Mouse (Mus musculus) cerebellum, postnatal 10 days (tissue): ENCODE data around the gene Rev3l.
"Not testable (repeated sequence)": the region's sequence is repeated elsewhere in the genome, so short reads cannot be mapped to it uniquely, and the experiment has no call there.

ENCODE experiments used
- DNase-seq, 2 experiments: peaks; one replicate each; pipeline ENCODE4 v3.0.0; 2021; ENCODE audit warnings: mixed read lengths in 2 of 2

The Rev3l gene

GRCm38 (mm10) chr10:39793295-39793694 is 61.4 kb downstream of the Rev3l start:
- DNase-seq, result no peak

DNA sequence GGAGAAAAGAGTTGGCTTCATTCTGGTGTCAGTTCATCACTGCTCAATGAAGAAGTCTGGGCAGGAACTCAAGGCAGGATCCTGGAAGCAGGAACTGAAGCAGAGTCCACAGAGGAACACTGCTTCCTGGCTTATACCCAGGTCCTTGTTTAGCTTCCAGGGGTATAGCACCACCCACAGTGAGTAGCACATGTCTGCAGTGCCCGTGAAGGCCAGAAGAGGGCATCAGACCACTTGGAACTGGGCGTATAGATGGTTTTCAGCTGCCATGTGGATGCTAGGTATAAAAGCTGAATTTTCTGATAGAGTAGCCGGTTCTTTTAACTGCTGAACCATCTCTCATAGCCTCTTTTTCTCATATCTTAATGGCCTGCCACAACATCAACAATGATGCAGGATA is 79.6 kb downstream of the Rev3l start:
- peak; percentile 61 to 71 for DNase-seq

DNA sequence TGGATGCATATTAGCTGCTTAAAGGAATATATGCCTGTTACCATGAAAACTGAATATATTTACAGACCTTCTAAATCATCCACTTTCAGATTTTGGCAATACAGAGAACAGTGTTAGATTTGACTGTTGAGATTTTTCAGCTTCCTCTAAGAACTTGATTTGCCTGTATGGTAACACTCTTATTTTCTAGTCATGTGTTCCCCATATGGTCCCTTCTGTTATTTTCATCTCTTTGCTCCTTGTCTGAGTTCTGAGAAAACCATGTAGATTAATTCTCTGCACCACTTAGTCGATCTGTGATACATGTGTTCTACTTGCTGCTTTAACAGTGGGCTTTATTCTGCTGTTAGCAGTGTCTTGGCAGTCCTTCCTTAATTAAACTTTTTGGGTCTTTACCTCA is 110.7 kb downstream of the Rev3l start:
- DNase-seq, result no peak

GRCm38 (mm10) chr10:39865509-39865908 is 133.6 kb downstream of the Rev3l start:
- no peak for DNase-seq

DNA sequence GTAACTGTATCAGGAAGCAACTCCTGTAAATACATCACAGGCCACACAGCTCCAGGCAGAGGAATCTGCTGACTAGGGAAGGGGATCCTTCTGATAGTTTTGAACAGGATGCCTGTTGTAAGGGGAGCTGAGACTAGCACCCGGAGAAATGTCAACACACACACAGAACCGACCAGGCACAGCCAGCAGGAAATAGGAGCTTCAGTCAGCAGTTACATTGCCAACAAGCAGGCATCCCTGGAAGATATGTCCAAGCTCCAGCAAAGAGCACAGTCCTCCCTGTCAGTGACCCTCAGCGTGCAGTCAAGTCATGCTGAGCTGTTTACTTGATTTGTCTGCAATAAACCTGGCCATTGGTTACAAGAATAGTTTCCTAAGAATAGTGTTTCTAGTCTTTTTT is 156.7 kb downstream of the Rev3l start:
- no peak for DNase-seq

- DNase-seq, result no peak
These were observed 162.1 kb downstream of the Rev3l start for GRCm38 (mm10) chr10:39893702-39894697.

DNA sequence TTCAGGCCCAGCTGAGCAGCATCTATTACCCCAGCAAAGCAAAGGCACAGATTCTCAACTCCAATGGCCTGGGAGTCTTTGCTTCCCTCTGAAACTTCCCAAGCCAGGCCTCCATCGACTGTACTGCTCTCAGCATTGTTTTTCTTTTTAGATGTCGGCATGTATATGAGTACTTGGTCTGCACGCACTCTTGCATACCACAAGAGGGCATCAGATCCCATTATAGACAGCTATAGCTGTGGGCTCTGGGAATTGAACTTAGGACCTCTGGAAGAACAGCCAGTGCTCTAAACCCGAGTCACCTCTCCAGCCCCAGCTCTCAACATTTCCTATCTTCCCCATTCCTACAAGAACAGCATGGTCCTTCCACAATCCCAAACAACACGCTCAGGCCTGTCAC is 164.6 kb downstream of the Rev3l start:
- no peak for DNase-seq

DNA sequence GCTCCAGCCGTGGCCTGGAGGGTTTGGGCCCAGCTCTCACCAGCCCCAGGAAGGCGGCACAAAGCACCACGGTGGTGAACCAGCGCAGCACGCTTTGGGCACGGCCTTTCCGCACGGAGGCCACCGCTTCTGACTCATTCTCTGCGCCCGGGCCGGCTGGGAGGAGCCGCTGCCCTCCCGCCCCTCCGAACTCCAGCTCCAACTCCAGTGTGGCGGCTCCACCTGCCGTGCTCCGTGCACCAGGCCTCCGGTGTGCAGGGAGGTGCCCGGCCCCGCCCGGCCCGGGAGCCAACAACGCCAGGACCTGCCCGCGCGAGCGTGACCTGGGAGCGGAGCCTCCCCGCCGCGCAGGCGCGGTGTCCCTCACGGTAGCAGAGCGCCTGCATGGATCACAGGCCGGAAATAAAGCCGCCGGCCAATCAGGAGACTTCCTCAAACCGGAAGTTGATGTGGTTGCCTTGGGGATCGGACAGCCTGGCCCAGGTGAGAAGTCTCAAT is 167.0 kb downstream of the Rev3l start, which contains the start of gene Mfsd4b4:
Gene Mfsd4b4 (minus strand): TSS at position 365 of the 498 bp plus-strand sequence.
- DNase-seq, result peak; percentile 91 to 93

DNA sequence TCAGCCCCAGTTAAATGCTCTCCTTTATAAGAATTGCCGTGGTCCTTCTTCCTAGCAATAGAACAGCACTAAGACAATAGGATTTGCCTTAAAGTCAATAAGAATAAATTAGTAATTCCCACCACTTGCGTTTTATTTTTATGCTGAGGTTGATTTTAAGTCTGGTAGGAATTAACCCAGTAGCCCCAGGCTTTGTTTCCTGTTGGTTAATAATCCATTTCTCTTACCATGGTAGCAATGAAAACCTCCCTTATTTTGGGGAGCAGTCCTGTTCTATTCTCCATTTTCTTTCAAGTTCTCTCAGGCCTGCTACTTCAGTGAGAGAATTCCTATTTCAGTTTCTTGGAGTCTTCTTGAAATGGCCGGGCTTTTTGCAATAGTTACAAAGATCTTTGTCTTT is 172.3 kb downstream of the Rev3l start:
- no peak for DNase-seq

GRCm38 (mm10) chr10:39906799-39907658 is 175.1 kb downstream of the Rev3l start:
- DNase-seq, result no peak

DNA sequence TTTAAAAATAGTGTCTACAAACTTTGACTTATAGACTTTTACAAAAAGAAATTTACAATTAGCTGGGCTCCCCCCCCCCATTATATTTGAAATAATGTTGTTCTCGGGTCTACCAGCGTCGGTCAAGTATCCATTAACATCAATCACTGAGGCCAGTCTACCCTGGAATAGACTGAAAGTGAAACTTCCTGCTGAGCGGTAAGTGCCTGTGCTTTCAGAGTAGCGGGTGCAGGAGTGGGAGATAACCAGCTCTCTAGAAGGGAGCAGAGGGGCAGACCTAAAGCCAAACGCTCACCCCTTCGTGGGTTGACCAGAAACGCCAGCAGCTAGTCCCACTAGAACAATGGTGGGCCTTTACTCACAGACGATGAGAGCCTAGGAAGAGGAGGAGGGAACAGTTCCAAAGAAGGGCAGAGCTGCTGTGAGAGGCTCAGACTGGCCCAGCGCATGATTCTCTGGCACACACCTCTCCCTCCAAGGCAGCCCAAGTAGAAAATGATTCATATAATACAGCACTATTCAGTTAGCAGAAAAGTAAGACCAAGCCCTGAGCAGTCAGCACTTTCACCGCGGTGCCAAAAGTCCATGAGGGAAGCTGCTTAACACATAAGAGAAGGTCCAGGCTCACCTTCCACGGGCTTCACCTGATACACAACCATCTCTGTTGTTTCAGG is 177.0 kb downstream of the Rev3l start:
- DNase-seq, result no peak

DNA sequence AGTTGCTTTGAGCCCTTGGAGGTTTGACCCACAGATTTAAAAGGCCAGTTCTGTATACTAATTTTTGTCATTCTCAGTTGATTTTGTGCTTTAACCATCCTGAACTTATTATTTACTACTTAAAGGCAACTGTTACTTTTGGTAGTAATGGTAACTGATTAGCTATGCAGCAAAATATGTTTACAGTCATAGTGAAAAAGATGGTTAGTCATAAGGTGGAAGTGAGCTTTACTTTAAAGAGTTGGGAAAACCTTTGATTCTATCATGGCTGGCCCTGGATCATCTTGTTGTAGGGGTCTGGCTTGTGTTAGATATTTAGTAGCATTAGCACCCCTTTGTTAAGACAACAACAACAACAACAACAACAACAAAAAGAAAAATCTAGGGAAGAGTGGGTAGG is 180.7 kb downstream of the Rev3l start:
- DNase-seq, result no peak

DNA sequence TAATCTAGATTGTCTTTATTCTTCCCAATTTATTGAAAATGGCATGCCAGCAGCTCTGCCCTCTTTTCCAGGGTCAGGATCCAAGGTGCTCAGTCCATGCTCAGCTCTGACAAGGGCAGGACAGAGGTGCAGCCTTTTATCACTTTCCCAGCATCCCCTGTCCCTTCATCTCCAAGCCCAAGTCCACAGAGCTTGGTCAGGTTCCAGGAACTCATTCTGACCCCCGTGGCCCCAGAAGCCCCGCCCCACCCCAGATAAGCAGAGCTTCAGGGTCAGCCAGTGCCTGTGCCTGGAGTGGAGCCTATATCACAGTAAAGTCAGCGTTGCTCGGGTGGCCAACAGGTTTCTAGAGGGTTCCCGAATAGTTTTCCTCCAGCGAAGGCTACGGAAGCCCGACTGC is 192.6 kb downstream of the Rev3l start:
- not testable (repeated sequence) for DNase-seq
